Mouse (Mus musculus) layer of hippocampus, adult 9-10 months (tissue): ENCODE measurements around the gene Shisa8.

Experiments used
- DNase-seq: peaks from one replicate; pipeline ENCODE4 v3.0.0; 2022; ENCODE audit warnings: low spot score

Shisa8 gene

GRCm38 (mm10) chr15:82172648-82173047 lies 40.0 kb downstream of the Shisa8 start:
- no peak for DNase-seq

DNA sequence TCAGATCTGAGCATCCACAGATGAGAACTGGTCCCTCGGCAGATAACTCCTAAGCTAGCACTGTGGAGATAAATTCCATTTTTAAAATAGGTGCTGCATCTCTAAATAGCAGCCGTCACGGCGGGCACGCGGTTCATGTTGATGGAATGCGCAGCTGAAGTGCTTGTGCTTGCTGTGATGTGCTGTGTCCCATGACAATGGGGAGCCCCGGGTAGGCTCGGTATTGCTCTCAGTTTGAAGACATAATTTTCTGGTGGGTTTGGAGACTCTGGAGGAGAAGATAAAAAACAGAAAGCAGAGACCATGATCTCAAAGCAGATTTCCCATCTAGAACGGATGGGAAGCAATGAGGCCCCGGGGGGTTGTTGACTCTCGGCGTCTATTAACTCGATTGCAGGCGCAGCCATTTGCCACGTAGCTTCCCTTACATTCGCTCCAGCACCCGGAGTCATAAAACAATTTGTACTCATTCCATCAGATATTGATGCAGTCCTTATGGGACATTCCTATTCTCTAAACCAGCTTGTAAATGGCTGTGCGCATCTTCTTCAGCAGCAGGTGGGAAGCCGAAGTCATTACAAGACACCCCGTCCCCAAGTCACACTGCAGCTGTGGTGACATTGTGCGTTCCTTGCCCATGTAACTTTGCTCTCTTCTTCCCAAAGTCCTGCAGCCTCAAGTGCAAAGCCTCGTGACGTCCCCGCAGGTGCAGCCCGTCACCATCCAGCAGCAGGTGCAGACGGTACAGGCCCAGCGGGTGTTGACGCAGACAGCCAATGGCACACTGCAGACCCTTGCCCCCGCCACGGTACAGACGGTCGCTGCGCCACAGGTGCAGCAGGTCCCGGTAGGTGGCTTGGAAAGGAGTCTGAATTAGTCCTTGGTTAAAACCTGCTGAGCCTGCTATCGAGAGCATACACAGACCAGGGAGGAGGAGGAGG lies 41.9 kb downstream of the Shisa8 start:
- DNase-seq, result no peak

- no peak for DNase-seq
Measured at GRCm38 (mm10) chr15:82169671-82170070, 42.9 kb downstream of the Shisa8 start.

DNA sequence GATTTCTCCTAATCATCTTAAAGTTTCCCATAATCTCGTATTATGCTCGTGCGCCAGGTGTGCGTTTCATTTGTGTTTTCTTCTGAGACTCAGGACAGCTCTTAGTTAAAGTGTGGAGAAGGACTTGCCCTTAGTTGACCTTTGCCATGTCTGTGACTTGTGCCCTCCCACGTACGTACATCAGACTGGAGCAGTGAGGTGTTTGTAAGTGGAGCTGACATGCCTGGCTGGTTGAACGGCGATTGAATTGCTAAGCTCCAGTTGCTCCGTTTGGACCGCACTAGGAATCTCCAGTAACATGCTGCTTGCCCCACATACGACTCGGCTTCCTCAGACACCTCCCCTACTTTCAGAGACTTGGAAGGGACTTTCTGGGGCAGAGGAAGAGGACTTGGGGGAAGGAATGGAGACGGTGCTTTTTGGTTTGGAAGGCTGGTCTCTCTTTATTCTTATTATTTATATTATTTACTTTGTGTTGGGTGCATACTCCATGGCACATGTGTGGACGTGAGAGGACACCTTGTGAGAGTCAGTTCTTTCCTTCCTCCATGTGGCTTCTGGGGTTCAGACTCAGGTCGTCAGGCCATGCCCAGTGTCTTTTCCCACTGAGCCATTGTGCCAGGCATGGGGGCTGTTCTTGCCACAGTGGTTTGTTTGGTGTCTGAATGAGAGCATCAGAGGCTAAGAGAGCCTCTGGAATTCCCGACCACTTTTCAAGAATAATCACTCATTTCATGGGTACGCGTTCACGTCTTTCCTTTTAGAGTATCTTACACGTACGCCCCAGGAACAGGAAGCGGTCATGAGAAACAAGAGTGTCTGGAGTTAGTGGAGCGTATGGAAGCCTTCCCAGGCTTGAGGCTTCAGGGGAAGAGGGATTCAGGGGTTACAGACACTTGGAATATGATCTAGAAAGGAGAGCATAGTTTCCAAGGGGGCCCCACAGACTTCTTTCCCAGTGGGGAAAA lies 45.1 kb downstream of the Shisa8 start:
- DNase-seq, result no peak

DNA sequence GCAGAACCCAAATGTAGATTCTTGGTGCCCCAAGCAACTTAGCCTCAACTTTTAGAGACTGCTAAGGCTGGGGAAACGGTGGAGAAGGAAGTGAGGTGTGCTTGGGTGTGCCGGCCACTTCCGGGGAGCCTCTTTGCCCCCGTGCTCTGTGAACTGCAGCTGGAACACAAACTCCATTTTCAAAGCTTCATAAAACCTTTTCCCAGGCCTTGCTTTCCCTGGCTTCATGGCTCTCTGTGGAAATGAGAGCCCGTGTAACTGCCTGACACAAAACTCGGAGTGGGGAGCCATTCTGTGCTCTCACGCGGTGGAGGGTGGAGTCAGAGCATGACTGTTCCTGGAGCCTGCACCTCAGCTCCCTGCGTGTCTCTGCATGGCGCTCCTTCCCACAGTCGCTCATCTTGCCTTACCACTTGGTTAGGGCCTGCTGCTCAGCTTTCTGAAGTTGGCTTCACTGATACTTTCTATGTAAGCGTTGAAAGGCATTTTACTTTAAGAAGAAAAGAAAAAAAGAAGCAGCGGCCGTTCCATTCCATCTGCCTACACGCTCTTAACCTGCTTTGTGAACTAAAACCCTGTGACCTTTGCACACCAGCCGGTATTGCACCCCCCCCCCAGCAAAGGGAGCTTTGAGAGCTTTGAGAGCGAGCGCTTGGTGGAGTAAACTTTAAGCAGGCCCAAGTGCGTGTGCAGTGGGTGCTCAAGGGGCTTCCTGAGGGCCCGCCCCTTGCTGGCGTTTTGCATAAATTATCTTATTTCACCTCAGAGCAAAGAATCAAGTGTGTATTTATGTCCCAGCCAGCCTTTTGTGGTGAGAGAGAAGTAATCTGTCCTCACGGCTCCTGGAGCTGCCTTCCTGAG lies 46.1 kb downstream of the Shisa8 start:
- DNase-seq, result no peak

DNA sequence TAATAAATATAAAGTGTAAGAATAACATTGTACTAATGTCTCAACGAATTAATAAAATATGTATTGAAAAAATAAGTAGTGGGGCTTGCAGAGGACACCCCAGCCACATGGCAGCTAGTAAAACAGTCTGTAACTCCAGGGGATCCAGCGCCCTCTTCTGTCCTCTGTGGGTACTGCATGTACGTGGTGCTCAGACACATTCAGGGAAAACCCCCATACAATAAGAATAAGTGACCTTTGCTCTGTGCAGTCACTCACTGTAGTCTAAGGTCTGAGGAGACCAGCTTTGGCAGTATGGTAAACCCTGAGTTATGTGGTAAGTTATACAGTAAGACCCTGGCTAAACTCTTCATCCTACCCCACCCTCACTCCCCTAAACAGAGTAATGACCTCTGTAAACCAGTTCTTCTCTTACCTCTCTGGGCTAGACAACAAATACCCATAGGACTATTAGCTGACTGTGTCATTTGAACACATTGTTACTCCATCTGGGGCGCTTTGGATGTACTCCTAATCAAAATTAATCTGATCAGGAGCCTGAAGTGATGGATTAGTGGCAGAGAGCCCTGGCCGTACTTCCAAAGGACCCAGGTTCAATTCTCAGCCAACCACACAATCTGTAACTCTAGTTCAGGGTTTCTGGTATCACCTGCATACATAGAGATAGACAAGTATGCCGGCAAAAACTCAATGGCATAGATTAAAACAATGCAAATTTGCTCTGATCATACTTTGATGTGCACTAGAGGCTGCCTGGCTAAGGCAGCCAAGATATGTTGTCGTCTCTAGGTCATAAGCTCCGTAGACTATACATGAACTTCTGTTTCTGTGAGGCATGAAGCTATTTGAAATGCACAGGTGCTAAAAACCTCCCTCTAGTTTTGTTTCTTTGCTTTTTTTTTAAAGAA lies 47.0 kb downstream of the Shisa8 start:
- DNase-seq, result peak; percentile 78

GRCm38 (mm10) chr15:82164496-82164895 lies 48.1 kb downstream of the Shisa8 start:
- no peak for DNase-seq

GRCm38 (mm10) chr15:82164061-82164399 lies 48.6 kb downstream of the Shisa8 start:
- no peak for DNase-seq

DNA sequence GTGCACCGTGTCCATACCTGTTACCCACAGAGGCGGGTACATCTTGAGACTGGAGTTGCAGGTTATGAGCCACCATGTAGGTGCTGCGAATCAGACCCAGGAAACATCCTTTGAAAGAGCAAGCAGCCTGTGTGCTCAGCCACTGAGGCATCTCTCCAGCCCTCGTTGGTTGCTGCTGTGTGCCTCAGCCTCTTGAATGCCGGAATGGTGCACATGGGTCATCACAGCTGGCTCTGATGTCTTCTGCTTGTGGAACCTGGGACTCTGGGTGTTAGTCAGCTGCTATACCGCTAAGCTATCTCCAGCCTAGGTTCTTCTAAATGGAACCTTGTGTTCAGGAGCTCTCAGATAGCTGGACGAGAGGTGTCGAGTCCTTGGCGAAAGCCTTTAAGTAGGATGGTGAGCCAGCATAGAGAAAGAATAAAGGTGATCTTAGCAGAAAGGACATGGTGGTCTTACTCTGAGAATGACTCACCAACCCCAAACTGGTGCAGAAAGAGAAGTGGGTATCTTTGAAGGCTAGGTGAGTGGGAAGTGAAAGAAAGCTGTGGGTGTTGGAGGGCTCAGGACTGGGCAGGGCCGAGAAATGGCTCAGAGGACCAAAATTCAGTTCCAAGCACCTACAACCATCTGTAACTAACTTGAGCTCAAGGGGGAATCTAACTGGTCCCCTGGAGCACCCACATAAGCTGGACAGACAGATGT lies 49.1 kb downstream of the Shisa8 start:
- DNase-seq, result no peak

- DNase-seq, result no peak
Measured at GRCm38 (mm10) chr15:82161965-82162600, 50.5 kb downstream of the Shisa8 start.

DNA sequence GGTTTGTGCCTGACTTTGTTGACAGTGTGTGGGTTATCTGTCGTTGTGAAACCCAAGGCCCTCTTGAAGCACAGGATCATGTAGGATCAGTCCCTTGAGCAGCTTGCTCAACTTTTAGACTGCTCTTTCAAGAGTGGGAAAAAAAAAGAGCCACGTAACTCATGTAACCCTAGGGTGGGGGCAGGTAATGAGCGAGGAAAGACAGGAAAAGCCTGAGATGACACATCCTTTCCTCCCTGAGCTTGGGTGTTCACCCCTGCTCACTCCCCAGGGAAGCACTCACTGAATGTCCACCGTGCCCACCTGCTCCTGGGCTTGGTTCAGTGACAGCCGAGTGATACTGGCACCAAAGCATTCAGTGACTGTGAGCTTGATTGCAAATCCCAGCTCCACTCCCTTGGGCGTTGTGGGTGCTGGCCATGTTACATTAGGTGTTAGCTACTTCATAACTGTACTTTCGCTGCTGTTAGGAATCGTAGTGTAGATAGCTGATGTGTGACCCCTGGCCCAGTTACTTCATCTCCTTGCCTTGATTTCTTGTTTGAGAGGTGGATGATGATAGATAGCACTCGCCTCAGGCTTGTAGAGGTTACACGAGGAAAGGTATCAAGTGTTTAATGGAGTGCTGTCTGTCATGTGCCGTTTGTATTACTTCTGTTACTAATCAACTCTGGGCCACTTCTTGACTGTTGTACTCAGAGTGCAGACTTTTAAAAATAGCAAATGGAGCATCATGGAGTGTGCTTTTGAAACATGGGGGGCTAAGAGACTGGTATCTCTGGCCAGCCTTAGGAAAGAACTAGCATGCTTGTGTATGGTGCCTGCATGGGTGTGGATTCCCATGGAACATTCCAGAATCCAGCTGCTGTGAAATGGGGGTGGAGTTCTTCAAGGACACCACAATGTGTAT lies 51.6 kb downstream of the Shisa8 start:
- DNase-seq, result no peak

- DNase-seq, result no peak
Measured at GRCm38 (mm10) chr15:82159471-82159870, 53.1 kb downstream of the Shisa8 start.

DNA sequence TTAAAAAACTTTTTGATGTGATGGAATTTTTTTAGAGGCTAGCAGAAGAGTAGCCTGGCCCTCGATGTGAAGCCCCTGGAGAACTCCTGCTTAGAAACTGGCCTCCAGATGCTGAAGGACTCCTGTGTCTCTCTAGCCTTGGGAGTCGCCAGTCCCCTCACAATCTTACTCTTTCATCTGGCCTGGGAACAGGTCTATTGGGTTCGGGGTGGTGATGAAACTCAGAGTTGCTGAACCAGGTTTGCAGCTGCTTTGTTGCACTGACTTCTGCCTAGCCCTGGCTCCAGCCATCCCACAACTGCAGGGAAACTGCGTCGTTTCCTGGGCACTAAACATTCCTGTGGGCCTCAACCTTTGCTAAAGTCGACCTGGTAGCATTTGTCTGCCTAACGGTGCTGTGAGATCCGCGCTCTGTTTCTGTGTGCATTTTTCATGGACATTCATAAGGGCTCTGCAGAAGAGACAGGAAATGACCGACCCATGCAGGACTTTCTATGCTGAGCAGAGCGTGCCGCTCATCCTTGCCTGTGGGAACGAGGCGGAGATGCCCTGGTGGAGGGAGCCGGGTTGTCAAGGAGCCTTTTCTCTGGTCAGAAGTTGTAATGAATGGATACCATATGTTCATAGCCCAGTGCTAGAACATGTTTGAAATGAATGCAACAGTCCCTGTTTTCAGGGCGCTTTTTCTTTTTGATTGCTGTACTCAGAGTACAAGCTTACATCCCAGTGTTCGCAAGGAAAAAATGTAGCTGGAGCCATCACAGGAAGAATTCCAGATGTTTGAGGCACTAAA lies 54.2 kb downstream of the Shisa8 start:
- no peak for DNase-seq

DNA sequence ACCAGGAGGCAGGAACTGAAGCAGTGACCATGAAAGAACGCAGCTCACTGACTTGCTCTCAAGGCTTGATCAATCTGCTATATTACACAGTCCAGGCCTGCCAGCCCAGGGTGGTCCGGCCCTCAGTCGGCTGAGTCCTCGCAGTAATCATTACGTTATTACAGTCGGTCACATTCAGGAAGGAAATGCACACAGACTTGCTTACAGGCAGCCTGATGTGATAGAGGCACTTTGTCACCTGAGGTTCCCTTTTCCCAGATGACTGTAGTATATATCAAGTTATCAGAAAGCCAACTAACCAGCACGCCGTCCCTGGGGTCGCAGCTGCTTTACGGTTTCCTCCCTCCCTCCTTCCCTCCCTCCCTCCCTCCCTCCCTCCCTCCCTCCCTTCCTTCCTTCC lies 55.7 kb downstream of the Shisa8 start:
- DNase-seq, result no peak

- no peak for DNase-seq
Measured at GRCm38 (mm10) chr15:82156298-82156697, 56.3 kb downstream of the Shisa8 start.
